Mouse (Mus musculus): Measurements from ENCODE around the gene Dedd2.
A peak's percentile ranks its signal among the peaks of the same experiment; 100 is the strongest.

The Dedd2 gene

DNA sequence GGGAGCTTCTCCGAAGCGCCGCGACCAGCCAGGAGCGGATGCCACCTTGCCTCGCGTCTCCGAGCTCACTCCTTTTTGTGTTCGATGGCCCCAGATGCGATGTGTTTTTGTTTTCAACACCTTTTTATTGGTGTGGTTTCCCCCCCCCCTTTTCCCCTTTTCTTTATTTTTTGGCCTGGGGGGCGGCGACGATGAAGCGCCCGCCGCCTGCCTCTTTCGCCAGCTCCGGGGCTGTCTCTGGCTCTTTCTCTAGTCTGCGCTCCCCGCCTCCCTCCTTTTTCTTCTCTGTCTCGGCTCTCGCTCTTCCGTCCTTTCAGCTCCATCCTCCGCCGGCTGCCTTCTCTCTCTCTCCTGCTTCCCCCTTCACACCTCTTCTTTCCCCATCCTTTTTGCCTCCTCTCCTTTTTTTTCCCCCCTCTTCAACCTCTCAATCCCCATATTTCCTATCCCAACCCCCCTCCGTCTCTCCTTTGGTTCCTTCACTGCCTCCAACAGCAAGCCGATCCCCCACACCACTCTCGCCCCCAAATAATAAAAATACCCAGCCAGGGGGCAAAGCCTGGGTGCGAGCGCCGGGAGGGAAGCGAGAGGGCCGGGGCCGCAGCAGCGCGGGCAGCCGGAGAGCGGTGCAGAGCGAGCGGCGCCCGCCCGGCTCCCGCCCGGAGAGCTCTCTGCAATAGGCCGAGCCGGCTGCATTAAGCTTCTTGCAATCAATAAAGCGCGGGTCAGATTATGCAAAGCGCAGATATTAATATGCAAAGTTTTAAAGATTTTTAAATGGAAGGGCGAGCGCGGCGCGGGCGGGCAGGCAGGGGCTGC is 41.4 kb downstream of the Dedd2 start:
- DNase-seq (ENCODE audit: low spot score), result no peak

DNA sequence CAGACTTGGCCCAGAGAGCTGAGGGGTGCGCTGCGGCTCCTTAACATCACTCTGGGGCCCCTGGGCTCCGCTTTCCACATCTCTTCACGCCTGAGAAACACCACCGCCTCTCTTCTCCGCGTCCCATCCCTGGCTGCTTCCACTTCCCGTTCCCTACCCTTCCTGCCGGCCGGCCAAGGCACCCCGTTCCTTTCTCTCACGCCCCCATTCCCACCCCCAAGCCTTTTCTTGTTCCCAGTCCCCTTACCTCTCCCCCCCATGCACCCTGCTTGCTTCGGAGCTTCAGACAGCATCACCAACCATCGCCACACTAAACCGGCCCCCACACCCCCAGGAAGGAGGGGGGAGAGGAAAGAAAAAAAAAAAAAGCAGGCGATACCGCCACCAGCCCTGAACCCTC is 42.1 kb downstream of the Dedd2 start:
- no peak for DNase-seq (ENCODE audit: low spot score)

DNA sequence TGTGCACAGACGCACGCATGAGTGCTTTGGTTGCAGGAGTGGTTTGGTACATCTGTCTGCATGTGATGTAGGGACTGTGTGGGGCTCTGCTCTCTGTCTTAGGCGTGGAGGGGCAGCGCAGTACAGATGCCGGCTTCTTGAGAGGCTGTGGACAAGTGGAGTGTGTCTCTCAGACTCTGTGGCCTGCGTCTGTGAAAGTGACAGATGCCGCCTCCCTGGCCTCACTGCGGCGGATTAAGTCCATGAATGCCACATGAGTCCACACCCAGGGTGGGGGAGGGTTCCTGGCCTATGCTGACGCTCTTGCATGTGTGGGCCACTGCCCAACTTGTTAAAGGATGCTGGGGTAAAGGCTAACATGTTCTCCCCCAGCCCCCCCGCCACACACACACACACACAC is 46.1 kb downstream of the Dedd2 start:
- DNase-seq (ENCODE audit: low spot score), result no peak

DNA sequence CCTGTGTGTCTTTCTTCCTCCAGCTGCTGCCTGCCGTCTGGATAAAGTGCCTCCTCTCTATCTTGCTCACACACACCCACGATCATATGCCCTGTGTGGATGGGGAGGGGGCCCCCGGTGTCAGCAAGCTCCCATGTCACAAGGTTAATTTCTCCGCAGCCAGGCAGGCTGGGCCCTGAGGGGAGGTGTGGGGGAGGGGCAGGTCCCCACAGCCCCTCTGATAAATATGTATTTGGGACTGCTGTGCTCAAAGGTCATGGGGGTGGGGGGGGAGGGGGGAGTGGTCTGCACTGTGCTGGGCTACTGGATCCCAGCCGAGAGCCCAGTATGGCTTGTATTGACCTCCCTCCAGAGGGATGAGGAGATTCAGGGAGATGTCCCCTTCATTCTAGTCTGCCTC is 47.7 kb downstream of the Dedd2 start:
- no peak for DNase-seq (ENCODE audit: low spot score)

DNA sequence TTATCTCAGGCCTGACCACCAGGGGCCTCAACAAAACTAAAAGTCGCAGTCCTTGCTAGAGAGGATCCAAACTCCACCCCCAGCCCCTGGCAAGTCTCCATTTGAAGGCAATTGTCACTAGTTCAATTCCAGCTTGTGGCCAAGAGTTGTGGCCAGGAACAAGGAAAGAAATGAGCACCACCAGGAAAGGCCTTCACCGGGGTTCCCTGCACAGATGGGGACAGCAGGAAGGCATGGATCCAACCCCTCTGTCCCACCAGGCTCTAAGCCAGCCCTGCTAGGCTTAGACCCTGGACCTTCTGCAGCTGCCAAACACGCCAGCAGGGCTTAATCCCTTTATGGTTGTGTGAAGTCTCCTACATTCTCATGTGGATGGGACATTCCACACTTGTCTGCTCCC is 49.8 kb downstream of the Dedd2 start:
- DNase-seq (ENCODE audit: low spot score), result no peak

DNA sequence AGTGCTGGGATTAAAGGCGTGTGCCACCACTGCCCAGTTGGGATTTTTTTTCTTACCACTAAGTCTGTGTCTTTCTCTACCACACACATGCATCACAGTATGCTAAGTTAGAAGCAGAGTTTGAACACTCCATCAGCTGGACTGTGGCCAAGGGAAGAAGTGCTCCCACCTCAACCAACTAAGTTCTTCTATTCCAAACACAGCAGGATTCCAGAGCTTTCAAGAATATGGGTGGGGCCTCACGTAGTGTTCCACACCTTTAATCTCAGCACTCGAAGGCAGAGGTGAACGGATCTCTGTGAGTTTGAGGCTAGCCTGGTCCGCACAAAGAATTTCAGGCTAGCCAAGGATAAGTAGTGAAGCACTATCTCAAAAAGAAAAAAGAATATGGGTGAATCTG is 54.3 kb downstream of the Dedd2 start:
- DNase-seq (ENCODE audit: low spot score), result no peak

DNA sequence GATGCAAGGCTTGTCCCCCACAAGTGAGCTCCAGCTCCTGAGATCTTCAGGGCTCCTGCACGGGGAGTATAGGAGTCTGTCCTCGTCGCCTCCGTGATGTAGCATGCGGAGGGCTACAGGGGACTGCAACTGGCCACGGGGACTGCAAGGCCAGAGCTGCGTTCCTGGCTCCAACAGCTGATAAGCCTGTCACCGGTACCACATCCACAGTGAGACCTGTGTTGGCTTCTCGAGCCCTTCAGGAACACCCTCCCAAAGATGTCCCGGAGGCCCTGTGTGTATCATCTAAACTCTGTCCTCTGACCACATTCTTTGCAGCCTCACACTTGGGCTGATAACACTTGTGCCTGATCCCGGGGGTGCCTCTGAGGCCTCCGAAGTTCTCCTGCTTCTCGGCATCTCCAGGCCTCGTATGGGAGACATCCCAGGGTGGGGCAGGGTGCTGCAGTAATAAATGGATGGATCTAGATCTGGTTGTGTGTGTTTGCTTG is 64.2 kb downstream of the Dedd2 start:
- DNase-seq (ENCODE audit: low spot score), result no peak

DNA sequence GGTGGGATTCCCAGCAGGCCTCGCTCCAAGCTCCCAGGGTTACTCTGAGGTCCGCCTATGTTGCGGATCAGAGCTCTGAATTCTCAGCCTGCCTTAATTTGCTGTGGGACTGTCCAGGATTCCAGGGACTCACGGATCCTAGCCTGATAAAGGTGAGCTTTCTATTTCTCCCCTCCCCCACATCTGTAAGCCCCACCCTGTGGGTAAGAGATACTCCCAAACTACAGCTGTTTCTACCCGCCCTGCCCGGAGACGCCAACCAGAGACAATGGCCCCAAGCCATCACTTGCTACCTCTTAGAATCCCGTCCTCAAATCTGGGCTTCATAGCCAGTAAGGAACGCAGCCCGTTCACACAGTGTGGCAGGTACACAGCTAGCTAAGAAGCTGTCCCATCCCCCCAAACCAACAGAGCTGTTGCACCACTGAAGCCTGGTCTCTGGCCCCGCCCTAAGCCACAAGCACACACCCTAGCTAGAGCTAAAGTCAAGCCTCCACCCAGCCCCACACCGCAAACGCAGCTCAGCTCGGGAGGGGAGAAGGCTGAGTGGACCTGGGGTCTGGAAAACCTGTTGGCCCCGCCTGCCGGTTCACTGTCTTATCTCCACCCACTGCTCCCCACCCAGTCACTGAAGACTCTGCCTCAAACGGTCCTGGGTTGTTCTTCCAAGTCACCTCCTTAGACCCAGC is 64.8 kb downstream of the Dedd2 start:
- DNase-seq (ENCODE audit: low spot score), result peak; percentile 64

DNA sequence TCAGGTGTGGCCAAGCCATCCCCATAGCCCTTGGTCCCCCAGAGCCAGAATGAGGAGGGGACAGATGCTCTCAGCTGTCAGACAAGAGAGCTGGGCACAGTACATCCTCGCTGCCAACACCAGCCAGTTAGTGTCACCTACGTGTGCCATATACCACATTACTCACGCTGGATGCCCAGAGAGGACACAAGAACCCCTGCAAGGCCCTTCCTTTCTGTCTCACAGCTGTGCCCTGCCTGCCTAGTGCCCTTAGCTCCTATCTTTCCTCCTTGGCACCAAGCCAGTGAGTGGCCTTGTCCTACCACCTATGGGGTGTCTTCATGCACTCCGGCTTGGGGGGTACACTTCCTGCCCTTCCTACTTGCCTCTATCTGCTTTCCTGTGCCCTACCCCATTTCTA is 65.8 kb downstream of the Dedd2 start:
- no peak for DNase-seq (ENCODE audit: low spot score)

DNA sequence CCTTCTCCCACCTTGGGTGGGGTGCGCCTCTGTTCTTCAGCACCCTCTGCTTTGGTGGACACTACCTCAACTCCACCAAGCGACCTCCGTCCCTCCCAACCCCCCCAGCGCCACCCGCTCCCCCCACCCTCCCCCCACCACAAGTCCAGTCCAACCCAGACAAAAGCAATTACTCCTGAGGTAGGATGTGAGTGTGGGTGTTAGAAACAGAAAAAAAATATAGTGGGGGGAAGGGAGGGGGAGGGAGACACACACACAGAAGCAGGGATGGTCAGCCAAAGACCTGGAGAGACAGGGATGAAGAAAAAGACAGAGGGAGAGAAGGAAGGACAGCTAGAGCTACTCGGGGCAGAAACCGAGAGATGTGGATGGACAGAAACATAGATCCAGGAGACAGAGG is 66.6 kb downstream of the Dedd2 start:
- DNase-seq (ENCODE audit: low spot score), result no peak

DNA sequence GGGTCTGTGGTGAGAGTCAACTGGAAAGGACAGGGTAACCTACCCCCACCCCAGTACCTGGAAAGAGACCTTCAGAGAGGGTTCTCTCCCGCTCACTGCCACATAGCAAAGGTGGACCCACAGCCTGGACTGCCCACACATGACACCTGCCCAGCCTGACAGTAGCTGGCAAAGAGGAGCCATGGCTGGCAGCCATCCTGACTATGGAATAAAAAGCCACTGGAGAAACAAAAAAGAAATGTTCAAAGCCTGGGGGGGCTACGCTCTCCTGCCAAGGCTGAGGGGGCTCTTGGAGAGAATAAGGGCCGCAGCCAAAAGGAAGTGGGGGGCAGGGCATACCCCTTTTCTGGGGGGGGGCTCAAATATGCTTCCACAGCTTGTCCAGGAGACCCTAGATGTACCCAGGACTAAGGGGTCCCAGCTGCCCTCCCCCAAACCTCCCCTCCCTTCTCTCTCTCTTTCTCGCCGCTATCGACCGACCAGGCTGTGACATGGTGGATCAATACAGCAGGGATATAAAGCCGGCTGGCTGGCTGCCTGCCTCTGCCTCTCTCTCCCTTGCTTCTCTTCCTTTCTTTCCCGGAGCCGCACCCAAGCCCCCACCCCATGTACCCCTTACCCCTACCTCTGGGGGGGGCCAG is 68.4 kb downstream of the Dedd2 start:
- no peak for DNase-seq (ENCODE audit: low spot score)

DNA sequence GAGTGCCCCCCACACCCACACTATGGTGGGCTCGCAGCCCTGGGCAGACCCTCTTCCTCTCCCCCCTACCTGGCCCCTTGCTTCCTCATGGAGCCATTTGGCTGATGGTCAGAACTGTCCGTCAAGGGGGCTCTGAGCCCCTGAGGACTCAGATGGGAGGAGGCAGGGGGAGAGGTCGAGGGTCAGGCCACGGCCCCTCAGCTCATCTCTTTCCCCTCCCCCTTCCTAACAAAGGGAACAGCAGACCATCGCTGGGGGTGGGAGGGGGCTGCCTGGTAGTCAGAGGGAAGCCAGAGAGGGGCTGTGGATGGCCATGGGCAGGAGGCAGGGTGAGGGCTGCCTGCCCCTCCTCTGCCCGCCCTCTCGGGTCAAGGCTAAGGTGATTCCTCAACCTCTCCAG is 69.4 kb downstream of the Dedd2 start:
- no peak for DNase-seq (ENCODE audit: low spot score)

DNA sequence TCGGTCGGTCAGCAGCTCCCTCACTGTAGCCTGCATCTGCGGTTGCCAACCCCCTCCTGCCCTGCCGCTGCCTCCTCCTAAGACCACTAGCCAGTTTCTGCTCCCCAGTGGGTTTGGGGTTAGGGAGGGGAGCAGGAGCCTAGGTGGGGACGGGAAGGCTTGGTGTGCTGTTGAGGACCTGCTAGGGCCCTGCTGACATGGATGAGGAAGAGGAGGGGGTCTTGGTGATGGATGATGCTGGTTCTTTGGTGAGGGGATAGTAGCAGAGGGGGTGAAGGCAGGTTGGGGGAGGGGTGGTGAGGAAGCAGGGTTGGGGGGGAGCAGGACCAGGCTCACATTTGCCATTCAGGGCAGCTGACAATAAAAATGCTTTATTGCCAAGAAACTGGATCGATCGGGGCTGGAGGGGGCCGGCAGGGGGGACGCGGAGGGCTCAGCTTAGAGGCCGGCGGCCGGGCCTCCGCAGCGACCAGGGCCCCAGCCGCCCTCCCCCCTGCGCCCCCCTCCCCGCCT is 70.2 kb downstream of the Dedd2 start:
- no peak for DNase-seq (ENCODE audit: low spot score)

All from lung, postnatal 25 days (tissue).